Mouse (Mus musculus) forebrain, embryonic 15.5 days (tissue): Measurements from ENCODE around the gene Ryr2. TPM values are rescaled to one million over a fixed set of nuclear protein-coding genes. Genes with fewer than 3 reads are reported as not detected.

Experiments used
- ATAC-seq: fragments of 200-750 bp; cut with Nextera tagmentation; replicated peaks from 2 replicates; pipeline ENCODE4 v1.8.0; 2017; ENCODE audit warnings: mild to moderate bottlenecking, moderate TSS enrichment, moderate library complexity
- H3K27ac ChIP-seq: fragments of 300-500 bp; sonication (generic); replicated peaks from 2 replicates; pipeline ENCODE4 v1.5.1; 2015; ENCODE audit warnings: mild to moderate bottlenecking, inconsistent platforms
- H3K27me3 ChIP-seq: fragments of 300-500 bp; sonication (generic); 2 replicates; pipeline ENCODE4 v1.6.1; 2015; ENCODE audit warnings: inconsistent platforms
- H3K36me3 ChIP-seq: fragments of 300-500 bp; sonication (generic); 2 replicates; pipeline ENCODE4 v1.6.1; 2015; ENCODE audit warnings: mild to moderate bottlenecking, inconsistent platforms
- H3K4me1 ChIP-seq: fragments of 300-500 bp; sonication (generic); 2 replicates; pipeline ENCODE4 v1.6.1; 2015; ENCODE audit warnings: inconsistent platforms
- H3K4me2 ChIP-seq: fragments of 300-500 bp; sonication (generic); replicated peaks from 2 replicates; pipeline ENCODE4 v1.6.1; 2015; ENCODE audit warnings: mild to moderate bottlenecking, inconsistent platforms
- H3K4me3 ChIP-seq: fragments of 300-500 bp; sonication (generic); 2 replicates; pipeline ENCODE4 v1.5.1; 2015; ENCODE audit warnings: mild to moderate bottlenecking, inconsistent platforms
- H3K9ac ChIP-seq: fragments of 300-500 bp; sonication (generic); replicated peaks from 2 replicates; pipeline ENCODE4 v1.6.1; 2015; ENCODE audit warnings: mild to moderate bottlenecking, inconsistent platforms
- H3K9me3 ChIP-seq: fragments of 300-500 bp; sonication (generic); 2 replicates; pipeline ENCODE4 v1.6.1; 2016; ENCODE audit warnings: inconsistent platforms
- WGBS: fragments of 180-500 bp; shearing (Covaris S2); methylation state at CpG from one replicate; pipeline ENCODE4 v1.1.7; 2015; ENCODE audit warnings: mixed read lengths; 5-methylcytosine and 5-hydroxymethylcytosine counted together
- polyA plus RNA-seq: library from polyadenylated mRNA; unstranded; fragments of >200 nt; fragmentation: Nextera tagmentation; extraction: Ambion mirVana; gene quantifications from 2 replicates; pipeline ENCODE4 v1.2.1, GENCODE M21; 2015

The Ryr2 gene
- polyA plus RNA-seq, 1 experiment from 2014 or later = 1.5 TPM

GRCm38 (mm10) chr13:12053910-12054309 lies 52.8 kb downstream of the Ryr2 start:
- Histone ChIP-seq H3K4me2 (no peak overlapping the region), H3K27me3 (no peaks in the 10 kb centered on the region), H3K4me1 (no peaks in the 10 kb centered on the region), H3K36me3 (no peaks in the 10 kb centered on the region), H3K4me3 (no peak overlapping the region), H3K27ac (no peak overlapping the region), H3K9ac (no peak overlapping the region), H3K9me3 (no peaks in the 10 kb centered on the region)
- WGBS = 96% methylated on average over 3 of the region's 3 CpGs
- no peak for ATAC-seq

- H3K36me3 ChIP-seq = no peaks in the 10 kb centered on the region
- ATAC-seq = no peak
- H3K4me1 ChIP-seq = no peaks in the 10 kb centered on the region
- no peaks in the 10 kb centered on the region for H3K27me3 ChIP-seq
- H3K4me3 ChIP-seq = no peak overlapping the region
- no peak overlapping the region for H3K9ac ChIP-seq
- no peaks in the 10 kb centered on the region for H3K9me3 ChIP-seq
- H3K4me2 ChIP-seq = no peak overlapping the region
- WGBS = 91% methylated on average over 1 of the region's 1 CpGs
- H3K27ac ChIP-seq = no peak overlapping the region
Observed at GRCm38 (mm10) chr13:12050809-12051208, 55.9 kb downstream of the Ryr2 start.

- ATAC-seq = no peak
- Histone ChIP-seq H3K27ac (no peak overlapping the region), H3K4me2 (no peak overlapping the region), H3K9me3 (no peaks in the 10 kb centered on the region), H3K9ac (no peak overlapping the region), H3K4me3 (no peak overlapping the region), H3K36me3 (no peaks in the 10 kb centered on the region), H3K4me1 (no peaks in the 10 kb centered on the region), H3K27me3 (no peaks in the 10 kb centered on the region)
- WGBS = 85% methylated on average over 4 of the region's 4 CpGs
Observed at GRCm38 (mm10) chr13:12047059-12047458, 59.7 kb downstream of the Ryr2 start.

GRCm38 (mm10) chr13:12044751-12045150 lies 62.0 kb downstream of the Ryr2 start:
- Histone ChIP-seq H3K9me3 (no peaks in the 10 kb centered on the region), H3K36me3 (no peaks in the 10 kb centered on the region), H3K4me1 (no peaks in the 10 kb centered on the region), H3K9ac (no peak overlapping the region), H3K4me3 (no peak overlapping the region), H3K27me3 (no peaks in the 10 kb centered on the region), H3K27ac (no peak overlapping the region), H3K4me2 (no peak overlapping the region)
- 88% methylated on average over 2 of the region's 2 CpGs for WGBS
- no peak for ATAC-seq

GRCm38 (mm10) chr13:12042891-12043491 lies 63.8 kb downstream of the Ryr2 start:
- Histone ChIP-seq H3K4me3 (no peak overlapping the region), H3K4me1 (no peaks in the 10 kb centered on the region), H3K36me3 (no peaks in the 10 kb centered on the region), H3K9ac (no peak overlapping the region), H3K9me3 (no peaks in the 10 kb centered on the region), H3K27ac (no peak overlapping the region), H3K4me2 (no peak overlapping the region), H3K27me3 (no peaks in the 10 kb centered on the region)
- no peak for ATAC-seq
- 82% methylated on average over 8 of the region's 8 CpGs for WGBS

- no peak for ATAC-seq
Observed at GRCm38 (mm10) chr13:12039967-12040366, 66.8 kb downstream of the Ryr2 start.

GRCm38 (mm10) chr13:12038676-12039075 lies 68.1 kb downstream of the Ryr2 start:
- Histone ChIP-seq H3K27ac (no peak overlapping the region), H3K9me3 (no peaks in the 10 kb centered on the region), H3K36me3 (no peaks in the 10 kb centered on the region), H3K4me3 (no peak overlapping the region), H3K4me1 (no peaks in the 10 kb centered on the region), H3K4me2 (no peak overlapping the region), H3K9ac (no peak overlapping the region), H3K27me3 (no peaks in the 10 kb centered on the region)
- WGBS = 92% methylated on average over 4 of the region's 4 CpGs
- ATAC-seq = no peak

More at GRCm38 (mm10) chr13:12039967-12040366, 66.8 kb downstream of the Ryr2 start:
- H3K9me3 ChIP-seq = no peaks in the 10 kb centered on the region
- no peak overlapping the region for H3K4me3 ChIP-seq
- no peak overlapping the region for H3K27ac ChIP-seq
- no peaks in the 10 kb centered on the region for H3K36me3 ChIP-seq
- no peaks in the 10 kb centered on the region for H3K27me3 ChIP-seq
- H3K4me1 ChIP-seq = no peaks in the 10 kb centered on the region
- 90% methylated on average over 3 of the region's 3 CpGs for WGBS
- H3K4me2 ChIP-seq = no peak overlapping the region
- H3K9ac ChIP-seq = no peak overlapping the region

- Histone ChIP-seq H3K4me2 (no peak overlapping the region), H3K9me3 (no peaks in the 10 kb centered on the region), H3K27me3 (no peaks in the 10 kb centered on the region), H3K9ac (no peak overlapping the region), H3K4me3 (no peak overlapping the region), H3K36me3 (no peaks in the 10 kb centered on the region), H3K4me1 (no peaks in the 10 kb centered on the region), H3K27ac (no peak overlapping the region)
- ATAC-seq = no peak
- 90% methylated on average over 4 of the region's 4 CpGs for WGBS
Observed at GRCm38 (mm10) chr13:12037241-12037640, 69.5 kb downstream of the Ryr2 start.

- Histone ChIP-seq H3K27me3 (no peaks in the 10 kb centered on the region), H3K4me3 (no peak overlapping the region), H3K4me2 (no peak overlapping the region), H3K4me1 (no peaks in the 10 kb centered on the region), H3K9ac (no peak overlapping the region), H3K9me3 (no peaks in the 10 kb centered on the region), H3K27ac (no peak overlapping the region), H3K36me3 (no peaks in the 10 kb centered on the region)
- ATAC-seq = no peak
- WGBS = 84% methylated on average over 4 of the region's 4 CpGs
Observed at GRCm38 (mm10) chr13:12036834-12037233, 69.9 kb downstream of the Ryr2 start.

- 83% methylated on average over 6 of the region's 6 CpGs for WGBS
- Histone ChIP-seq H3K27me3 (no peaks in the 10 kb centered on the region), H3K9me3 (no peaks in the 10 kb centered on the region), H3K9ac (no peak overlapping the region), H3K4me1 (no peaks in the 10 kb centered on the region), H3K27ac (no peak overlapping the region), H3K36me3 (no peaks in the 10 kb centered on the region), H3K4me2 (no peak overlapping the region), H3K4me3 (no peak overlapping the region)
- ATAC-seq = no peak
Observed at GRCm38 (mm10) chr13:12033914-12034313, 72.8 kb downstream of the Ryr2 start.

- Histone ChIP-seq H3K36me3 (no peaks in the 10 kb centered on the region), H3K27ac (no peak overlapping the region), H3K4me3 (no peak overlapping the region), H3K4me1 (no peaks in the 10 kb centered on the region), H3K9ac (no peak overlapping the region), H3K27me3 (no peaks in the 10 kb centered on the region), H3K9me3 (no peaks in the 10 kb centered on the region), H3K4me2 (no peak overlapping the region)
- no peak for ATAC-seq
- WGBS = 91% methylated on average over 5 of the region's 5 CpGs
Observed at GRCm38 (mm10) chr13:12033272-12033671, 73.5 kb downstream of the Ryr2 start.

- no peaks in the 10 kb centered on the region for H3K4me1 ChIP-seq
- no peak overlapping the region for H3K9ac ChIP-seq
- H3K27me3 ChIP-seq = no peaks in the 10 kb centered on the region
- H3K36me3 ChIP-seq = no peaks in the 10 kb centered on the region
- 86% methylated on average over 7 of the region's 7 CpGs for WGBS
- H3K27ac ChIP-seq = no peak overlapping the region
- no peak overlapping the region for H3K4me2 ChIP-seq
- ATAC-seq = no peak
- H3K9me3 ChIP-seq = no peaks in the 10 kb centered on the region
- no peak overlapping the region for H3K4me3 ChIP-seq
Observed at GRCm38 (mm10) chr13:12029841-12030240, 76.9 kb downstream of the Ryr2 start.

GRCm38 (mm10) chr13:12029326-12029725 lies 77.4 kb downstream of the Ryr2 start:
- Histone ChIP-seq H3K36me3 (no peaks in the 10 kb centered on the region), H3K9ac (no peak overlapping the region), H3K4me2 (no peak overlapping the region), H3K4me3 (no peak overlapping the region), H3K9me3 (no peaks in the 10 kb centered on the region), H3K4me1 (no peaks in the 10 kb centered on the region), H3K27me3 (no peaks in the 10 kb centered on the region), H3K27ac (no peak overlapping the region)
- WGBS = 83% methylated on average over 4 of the region's 4 CpGs
- ATAC-seq = no peak
